Mouse (Mus musculus) R1 (cell line): Measurements from ENCODE around the gene Sgtb.

Experiments used
- DNase-seq: peaks from one replicate; pipeline ENCODE4 v3.0.0-alpha.2; 2018; ENCODE audit warnings: low read depth, low spot score

Sgtb gene

GRCm38 (mm10) chr13:104109816-104110521 is 428 bp downstream of the Sgtb start:
- peak; percentile 88 for DNase-seq

- no peak for DNase-seq
Measured at GRCm38 (mm10) chr13:104110526-104110925, 985 bp downstream of the Sgtb start.

GRCm38 (mm10) chr13:104112266-104112900 is 2.8 kb downstream of the Sgtb start:
- no peak for DNase-seq

- DNase-seq, result peak; percentile 78
Measured at GRCm38 (mm10) chr13:104113782-104114181, 4.2 kb downstream of the Sgtb start.

GRCm38 (mm10) chr13:104114827-104115226 is 5.3 kb downstream of the Sgtb start:
- no peak for DNase-seq

- DNase-seq, result peak; percentile 71
Measured at GRCm38 (mm10) chr13:104122078-104122840, 12.7 kb downstream of the Sgtb start.

- no peak for DNase-seq
Measured at GRCm38 (mm10) chr13:104123662-104124381, 14.3 kb downstream of the Sgtb start.

- DNase-seq, result no peak
Measured at GRCm38 (mm10) chr13:104132561-104132960, 23.0 kb downstream of the Sgtb start.

- DNase-seq, result no peak
Measured at GRCm38 (mm10) chr13:104134510-104135085, 25.1 kb downstream of the Sgtb start.

GRCm38 (mm10) chr13:104139369-104140209 is 30.0 kb downstream of the Sgtb start:
- DNase-seq, result peak; percentile 85

GRCm38 (mm10) chr13:104144871-104145270 is 35.3 kb downstream of the Sgtb start:
- DNase-seq, result peak; percentile 21

GRCm38 (mm10) chr13:104145646-104146045 is 36.1 kb downstream of the Sgtb start:
- no peak for DNase-seq

- DNase-seq, result no peak
Measured at GRCm38 (mm10) chr13:104154180-104154579, 44.6 kb downstream of the Sgtb start.

GRCm38 (mm10) chr13:104155106-104155505 is 45.6 kb downstream of the Sgtb start:
- no peak for DNase-seq

- no peak for DNase-seq
Measured at GRCm38 (mm10) chr13:104155686-104156085, 46.1 kb downstream of the Sgtb start.

- DNase-seq, result peak; percentile 60
Measured at GRCm38 (mm10) chr13:104171711-104172110, 62.2 kb downstream of the Sgtb start.

GRCm38 (mm10) chr13:104172498-104172897 is 63.0 kb downstream of the Sgtb start:
- no peak for DNase-seq

- DNase-seq, result no peak
Measured at GRCm38 (mm10) chr13:104176874-104177273, 67.3 kb downstream of the Sgtb start.

GRCm38 (mm10) chr13:104177796-104178649 is 68.5 kb downstream of the Sgtb start, which contains the start of gene Trappc13:
Gene Trappc13, minus strand, starts transcription at chr13:104178469.
- DNase-seq, result peak; percentile 92
